Mouse (Mus musculus): ENCODE results near the gene Slit1.

Slit1 gene

DNA sequence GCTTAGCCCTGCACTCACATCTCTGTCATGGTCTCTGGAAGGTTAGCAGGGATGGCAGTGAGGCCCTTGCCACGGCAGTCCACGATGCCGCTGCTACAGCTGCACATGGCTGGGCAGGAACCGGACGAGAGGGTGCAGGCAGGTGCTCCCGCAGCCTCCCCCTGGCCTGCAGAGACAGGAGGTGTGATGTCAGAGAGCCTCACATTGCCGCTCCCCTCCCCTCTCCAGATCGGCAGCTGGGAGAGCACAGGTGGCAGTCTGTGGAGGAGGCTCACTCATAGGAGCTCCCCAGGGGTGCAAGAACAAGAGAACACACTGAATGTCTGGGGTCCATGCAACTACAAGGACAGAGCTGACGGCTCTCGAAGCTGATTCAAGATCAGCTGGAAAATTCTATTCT is 94.1 kb downstream of the Slit1 start:
- no peak for DNase-seq

DNA sequence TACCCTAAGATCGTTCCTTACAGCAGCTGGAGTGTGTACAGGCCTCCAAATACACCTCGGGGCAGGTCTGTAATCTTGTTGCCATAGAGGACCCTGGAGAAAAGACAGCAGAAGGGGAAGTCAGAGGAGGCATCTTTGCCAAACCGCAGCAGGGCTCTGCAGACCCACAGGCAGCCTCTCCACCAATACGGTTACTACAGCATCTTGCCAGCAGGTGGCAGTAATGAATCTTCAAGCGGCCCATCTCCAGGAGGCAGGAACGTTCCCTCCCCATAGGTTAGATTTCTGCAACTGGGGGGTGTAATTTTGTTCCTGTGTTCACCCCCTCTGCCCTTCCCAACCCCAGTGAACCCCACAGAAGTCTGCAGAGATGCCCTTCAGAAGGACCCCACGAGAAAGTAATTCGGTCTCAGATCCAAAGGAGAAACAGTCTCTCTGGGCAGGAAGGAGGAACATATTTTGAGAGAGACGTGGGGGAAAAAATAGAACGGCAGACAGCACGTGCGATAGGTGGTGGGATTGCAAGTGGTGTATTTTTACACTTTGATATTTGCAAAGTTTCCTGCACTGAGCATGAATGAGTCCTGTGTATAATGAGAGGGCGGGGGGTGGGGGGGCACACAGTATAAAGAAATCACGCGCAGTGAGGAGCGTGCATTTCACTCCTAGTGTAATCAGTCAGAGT is 96.4 kb downstream of the Slit1 start:
- DNase-seq, result peak; percentile 83

DNA sequence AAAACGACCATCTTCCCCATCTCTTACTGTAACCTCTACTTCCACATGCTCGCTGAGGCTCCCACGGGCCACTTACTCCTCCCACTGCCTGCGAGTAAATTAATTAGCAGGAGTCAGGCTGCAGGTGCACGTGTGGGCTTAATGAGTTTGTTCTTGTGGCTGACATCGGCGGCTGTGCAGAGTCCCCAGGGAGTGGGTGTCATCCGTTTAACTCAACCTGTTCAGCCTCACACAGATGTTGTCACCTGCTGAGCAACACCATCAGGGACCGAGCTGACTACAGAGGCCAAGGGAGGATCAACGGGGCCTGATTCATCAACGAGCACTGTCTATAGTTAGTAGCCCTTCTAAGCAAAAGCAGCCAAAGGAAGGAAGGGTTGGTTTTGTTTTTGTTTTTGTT is 100.5 kb downstream of the Slit1 start:
- DNase-seq, result no peak

GRCm38 (mm10) chr19:41634999-41635398 is 108.5 kb downstream of the Slit1 start:
- peak; percentile 81 for DNase-seq

GRCm38 (mm10) chr19:41634099-41634498 is 109.4 kb downstream of the Slit1 start:
- DNase-seq, result no peak

GRCm38 (mm10) chr19:41629532-41629931 is 113.9 kb downstream of the Slit1 start:
- peak; percentile 84 for DNase-seq

GRCm38 (mm10) chr19:41628970-41629369 is 114.5 kb downstream of the Slit1 start:
- DNase-seq, result no peak

DNA sequence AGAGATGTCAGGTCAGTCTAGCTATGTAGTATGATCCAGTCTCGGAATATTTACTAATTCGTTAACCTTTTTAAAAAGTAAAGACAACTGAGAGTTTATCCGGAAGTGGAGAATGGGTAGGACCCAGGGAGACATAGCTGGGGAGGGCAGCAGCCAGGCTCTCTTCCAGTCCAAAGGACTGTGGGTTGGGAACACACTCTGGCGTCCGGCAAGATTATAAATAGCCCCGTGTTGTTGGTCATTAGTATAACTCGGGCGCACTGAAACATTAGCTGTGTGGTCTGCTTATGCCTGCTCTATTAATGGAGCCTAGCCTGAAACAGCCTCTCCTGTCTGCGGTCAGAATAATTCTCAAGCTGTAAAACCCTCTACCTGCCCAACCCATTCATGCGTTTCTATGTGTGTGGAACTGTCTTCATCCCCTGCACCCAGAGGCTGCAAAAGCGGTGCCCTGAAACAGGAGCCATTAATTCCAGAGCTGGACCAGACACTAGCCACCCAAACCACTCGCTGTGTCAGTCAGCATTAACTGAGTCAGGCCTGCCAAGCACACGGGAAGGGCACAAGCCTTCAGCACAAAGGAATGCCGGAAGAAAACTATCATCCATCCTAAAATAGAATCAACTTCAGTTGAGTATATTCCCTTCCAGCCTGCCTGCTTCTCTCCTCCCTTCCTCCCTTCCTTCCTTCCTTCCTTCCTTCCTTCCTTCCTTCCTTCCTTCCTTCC is 122.9 kb downstream of the Slit1 start:
- no peak for DNase-seq

GRCm38 (mm10) chr19:41618771-41619385 is 124.6 kb downstream of the Slit1 start:
- DNase-seq, result no peak

DNA sequence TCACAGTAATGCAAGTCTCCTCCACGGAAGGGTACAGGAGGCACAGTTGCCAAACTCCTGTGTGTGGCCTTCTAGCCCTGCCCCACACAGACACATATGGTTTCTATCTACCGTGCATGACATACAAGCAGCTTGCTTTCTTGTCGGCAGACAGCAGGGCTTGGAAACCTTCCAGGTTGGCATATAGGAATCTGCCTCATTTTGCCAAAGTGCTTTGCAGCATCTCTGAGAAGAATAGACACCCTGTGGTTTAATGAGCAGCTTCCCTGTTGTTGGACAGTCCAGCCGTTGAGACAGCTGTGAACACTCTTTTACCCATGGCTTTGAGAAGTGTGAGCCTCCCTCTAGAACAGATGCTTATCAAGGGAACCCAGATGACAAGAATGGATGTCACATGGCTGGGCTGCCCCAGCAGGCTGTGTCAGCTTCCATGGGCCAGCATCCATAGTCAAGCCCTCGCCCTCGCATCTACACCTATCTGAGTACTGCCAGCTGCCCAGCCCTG is 125.3 kb downstream of the Slit1 start:
- peak; percentile 87 for DNase-seq

DNA sequence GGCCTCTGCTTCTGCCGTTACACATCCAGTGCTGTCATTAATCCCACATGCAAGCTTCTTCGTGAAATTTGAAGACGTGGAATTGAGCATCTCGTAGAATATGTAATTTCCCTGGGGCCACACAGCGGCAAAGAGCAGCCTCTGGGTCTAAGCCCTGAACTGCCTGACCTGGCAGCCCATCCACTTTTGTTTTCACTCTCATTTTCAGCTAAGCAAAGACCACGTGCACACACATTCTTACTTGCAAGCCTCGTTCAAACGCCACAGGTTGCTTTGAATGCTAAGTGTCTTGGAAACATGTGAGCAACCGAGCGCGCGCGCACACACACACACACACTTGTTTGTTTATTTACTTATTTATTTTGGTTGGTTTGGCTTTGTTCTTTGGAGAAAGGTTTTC is 126.4 kb downstream of the Slit1 start:
- DNase-seq, result no peak

DNA sequence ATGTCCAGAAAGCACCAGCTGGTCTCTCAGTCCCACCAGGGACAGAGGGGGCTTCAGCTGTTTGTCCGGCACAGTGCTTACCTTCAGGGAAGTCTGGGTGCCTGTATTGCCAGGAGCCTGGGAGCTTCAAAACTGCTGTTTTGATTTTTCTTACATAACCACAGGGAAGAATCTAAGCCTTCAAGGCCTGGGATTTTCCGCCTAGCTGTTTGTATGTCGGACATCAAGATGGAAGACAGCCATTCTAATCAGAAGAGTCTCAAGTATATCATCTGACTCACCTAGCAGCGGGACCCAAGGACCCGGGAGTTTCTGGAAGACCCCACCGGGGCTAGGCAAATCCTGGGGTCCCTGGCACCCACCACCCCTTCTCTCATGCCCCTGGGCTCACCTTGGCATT is 127.2 kb downstream of the Slit1 start:
- no peak for DNase-seq

- DNase-seq, result peak; percentile 76
Measured at GRCm38 (mm10) chr19:41615606-41616224, 127.8 kb downstream of the Slit1 start.

GRCm38 (mm10) chr19:41613325-41614087 is 130.0 kb downstream of the Slit1 start:
- DNase-seq, result peak; percentile 72

- no peak for DNase-seq
Measured at GRCm38 (mm10) chr19:41611683-41612082, 131.8 kb downstream of the Slit1 start.

DNA sequence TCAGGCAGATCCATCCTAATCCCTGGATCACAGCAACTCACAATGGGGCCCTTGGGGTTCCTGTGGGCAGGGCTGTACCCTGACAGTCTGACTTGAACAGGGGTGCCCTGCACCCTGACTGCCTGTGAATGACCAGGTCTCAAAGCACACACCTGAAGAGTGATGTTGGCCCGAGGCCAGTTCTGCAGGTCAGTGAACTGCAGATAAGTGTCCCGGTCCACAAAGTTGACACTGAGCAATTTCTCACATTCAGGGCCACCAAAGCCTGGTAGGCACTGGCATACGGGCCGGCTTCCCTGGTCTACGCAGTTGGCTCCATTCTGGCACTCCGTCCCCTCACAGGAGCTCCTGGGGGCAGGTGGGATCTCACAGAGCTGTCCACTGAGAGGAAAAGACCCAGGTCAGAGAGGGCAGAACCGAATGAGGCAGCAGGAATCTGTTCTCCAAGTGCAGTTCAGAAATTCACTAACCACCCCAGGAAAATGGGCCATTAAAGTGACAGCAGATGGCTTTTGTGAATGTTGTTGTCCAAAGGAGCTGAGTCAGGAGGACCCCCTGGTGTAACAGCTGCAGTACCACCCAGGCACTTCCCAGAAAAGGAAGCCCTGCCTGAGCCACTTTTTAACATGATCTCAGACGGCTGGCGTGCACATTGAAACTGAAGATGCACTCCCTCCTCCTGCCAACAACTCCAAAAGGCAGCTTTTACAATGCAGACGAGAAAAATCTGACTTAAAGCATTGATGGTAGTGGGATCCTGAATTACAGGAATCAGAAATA is 137.1 kb downstream of the Slit1 start:
- DNase-seq, result no peak

DNA sequence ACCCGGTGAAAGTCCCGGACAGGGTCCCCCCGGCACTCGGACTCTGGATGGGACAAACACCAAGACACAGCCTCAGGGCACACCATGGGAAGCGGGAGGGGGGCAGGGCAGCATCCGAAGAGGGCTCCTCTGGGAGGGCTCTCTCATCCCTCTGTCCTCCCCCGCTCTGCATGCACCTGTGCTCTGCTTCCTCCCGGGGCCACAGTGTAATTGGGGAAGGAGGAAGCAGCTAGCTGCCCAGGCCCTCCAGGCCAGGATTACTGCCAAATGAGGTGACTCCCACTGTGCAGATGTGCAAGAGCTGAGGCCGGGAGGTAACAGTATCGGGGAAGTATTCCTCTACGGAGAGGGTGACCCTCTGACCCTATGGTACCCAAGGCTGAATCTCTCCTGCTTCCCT is 142.8 kb downstream of the Slit1 start:
- DNase-seq, result no peak

- no peak for DNase-seq
Measured at GRCm38 (mm10) chr19:41597170-41597894, 146.1 kb downstream of the Slit1 start.

DNA sequence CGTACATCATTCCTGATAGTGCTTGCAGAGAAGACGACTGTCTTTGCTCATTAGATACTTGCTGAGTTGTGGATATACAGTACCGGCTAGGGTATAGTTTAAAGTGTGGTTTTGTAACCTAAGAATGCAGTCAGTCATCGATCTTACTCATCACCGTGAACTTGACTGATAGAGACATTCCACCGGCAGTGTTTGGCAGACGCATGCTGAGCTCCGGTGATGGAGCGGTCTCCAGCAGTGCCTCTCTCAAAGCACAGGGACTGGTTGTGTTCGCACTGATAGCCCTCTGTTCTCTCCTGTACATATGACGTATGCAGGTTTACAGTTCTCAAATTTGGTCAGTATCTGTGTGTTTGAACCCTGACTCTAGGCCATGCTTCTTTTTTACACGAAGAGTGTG is 151.7 kb downstream of the Slit1 start:
- no peak for DNase-seq

DNA sequence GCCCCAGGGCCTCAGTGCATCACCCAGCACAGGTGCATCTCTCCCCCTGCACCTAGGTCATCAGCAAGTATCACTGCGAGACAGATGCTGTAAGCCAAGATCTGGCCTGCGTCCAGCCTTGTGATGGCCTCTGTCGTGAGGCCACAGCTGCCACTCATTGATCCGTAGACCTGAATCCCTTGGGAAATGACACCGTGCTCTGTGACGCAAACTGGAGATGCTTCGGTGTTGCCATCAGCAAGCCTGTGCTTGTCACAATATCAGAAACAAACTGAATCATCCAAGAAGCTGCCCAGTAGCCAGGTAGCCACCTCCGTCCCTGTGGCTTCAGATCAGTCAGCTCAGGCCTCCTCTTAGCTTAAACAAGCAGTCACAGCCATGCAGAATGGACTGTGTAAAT is 153.8 kb downstream of the Slit1 start:
- no peak for DNase-seq

GRCm38 (mm10) chr19:41589026-41589425 is 154.4 kb downstream of the Slit1 start:
- no peak for DNase-seq
